Mouse (Mus musculus) brain, embryonic 14.5 days (tissue): Measurements from ENCODE around the gene Stk32c. TPM values are rescaled to one million over a fixed set of nuclear protein-coding genes. Genes with fewer than 3 reads are reported as not detected.

ENCODE experiments used
- DNase-seq: peaks from one replicate; pipeline ENCODE4 v3.0.0-alpha.2; 2011; ENCODE audit warnings: low read depth
- CTCF ChIP-seq: fragments of 200-500 bp; IDR thresholded peaks from 2 replicates; pipeline ENCODE4 v1.5.1; 2012; ENCODE audit warnings: inconsistent platforms, mild to moderate bottlenecking, moderate library complexity, borderline replicate concordance; ENCODE audit not compliant: insufficient read depth, insufficient read length; ENCODE audit errors: extremely low read depth
- POLR2A ChIP-seq: fragments of 200-500 bp; IDR thresholded peaks from 2 replicates; pipeline ENCODE4 v1.6.1; 2012; ENCODE audit warnings: mild to moderate bottlenecking, inconsistent platforms, borderline replicate concordance; ENCODE audit not compliant: poor library complexity, insufficient read depth, insufficient read length, severe bottlenecking; ENCODE audit errors: extremely low read depth
- polyA plus RNA-seq: library from polyadenylated mRNA; depleted of rRNA; stranded (reverse); fragments of >200 nt; gene quantifications from 2 replicates; pipeline ENCODE4 v1.2.3, GENCODE M21; 2012

Stk32c gene
- polyA plus RNA-seq, 1 experiment = 27.9 TPM

DNA sequence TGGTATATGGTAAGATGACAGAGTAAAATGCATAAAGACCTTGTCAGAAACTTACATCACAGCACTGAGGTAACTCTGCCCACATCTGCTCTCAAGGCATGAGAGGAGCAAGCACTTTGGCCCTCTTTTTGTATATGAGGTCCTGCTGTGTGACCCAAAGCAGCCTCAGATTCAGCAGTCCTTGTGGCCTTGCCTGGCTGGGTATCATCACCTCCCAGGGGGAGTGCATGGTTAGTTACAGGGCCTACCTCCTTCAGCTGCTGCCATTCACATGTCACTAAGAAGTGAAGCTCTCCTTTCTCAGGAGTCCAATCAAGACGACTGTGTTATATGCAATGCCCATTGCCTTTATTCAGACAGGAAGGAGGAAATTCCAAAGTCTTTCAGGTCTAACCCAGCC is 2.4 kb upstream of the Stk32c start:
- no peak for DNase-seq
- TF ChIP-seq CTCF = no peak
- TF ChIP-seq POLR2A = no peak

GRCm38 (mm10) chr7:139214596-139215340 is 1.7 kb upstream of the Stk32c start:
- DNase-seq = no peak

DNA sequence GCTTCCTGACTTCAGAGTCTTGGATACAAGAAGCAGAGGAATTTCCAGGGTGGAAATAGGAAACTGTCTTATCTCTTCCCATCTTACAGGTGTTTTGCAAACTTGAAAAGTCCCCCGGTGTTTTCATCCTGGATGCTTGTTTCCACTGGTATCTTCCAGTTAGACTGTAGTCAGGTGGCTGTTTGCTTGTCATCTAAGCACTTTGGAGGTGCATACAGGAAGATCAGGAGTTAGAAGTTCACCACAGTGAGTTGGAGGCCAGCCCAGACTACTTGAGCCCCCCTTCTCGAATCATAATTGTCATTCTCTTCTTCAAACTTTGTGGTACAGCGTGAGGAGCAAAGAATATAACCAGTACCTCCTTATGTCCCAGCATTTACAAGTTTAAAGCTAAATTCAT is 1.1 kb upstream of the Stk32c start:
- no peak for DNase-seq
- TF ChIP-seq CTCF = no peak
- no peak for TF ChIP-seq POLR2A

More at GRCm38 (mm10) chr7:139214596-139215340, 1.7 kb upstream of the Stk32c start:
- no peak for TF ChIP-seq POLR2A

- no peak for TF ChIP-seq CTCF
- TF ChIP-seq POLR2A = no peak
- DNase-seq = no peak
Measured at GRCm38 (mm10) chr7:139213751-139214150, 644 bp upstream of the Stk32c start.

DNA sequence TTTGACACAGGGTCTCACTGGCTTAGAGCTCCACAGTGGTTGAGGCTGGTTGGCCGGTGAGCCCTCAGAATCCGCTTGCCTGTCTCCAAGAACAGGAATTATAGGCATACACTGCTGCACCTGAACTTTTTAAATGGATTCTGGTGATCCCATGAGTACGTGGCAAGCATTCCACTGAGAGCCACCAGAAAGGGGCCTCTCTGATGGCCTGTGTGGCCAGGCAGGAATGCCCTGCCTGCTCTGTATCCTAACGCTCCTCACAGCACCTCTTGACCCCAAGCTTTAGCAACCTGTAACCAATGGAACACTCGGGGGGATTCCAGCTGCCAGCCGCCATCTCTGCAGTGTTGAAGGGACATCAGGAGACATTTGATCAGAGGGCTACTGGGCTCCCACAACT is 1.3 kb downstream of the Stk32c start:
- no peak for DNase-seq
- TF ChIP-seq POLR2A (no peak), CTCF (no peak)

DNA sequence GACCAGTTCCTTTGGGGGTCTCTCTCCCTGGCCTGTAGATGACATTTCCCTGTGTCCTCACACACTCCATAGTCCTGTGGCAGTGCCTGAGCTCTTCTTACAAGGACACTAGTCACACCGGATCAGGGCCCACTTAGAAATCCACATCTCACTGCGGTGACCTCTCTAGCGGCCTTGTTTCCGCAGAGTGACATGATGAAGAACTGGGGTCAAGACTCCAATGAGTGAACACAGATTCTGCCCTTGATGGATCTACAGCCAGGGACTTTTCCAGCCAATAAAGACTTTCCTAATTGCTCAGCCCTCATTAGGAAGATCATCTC is 4.4 kb downstream of the Stk32c start:
- DNase-seq = no peak
- TF ChIP-seq CTCF (no peak), POLR2A (no peak)

DNA sequence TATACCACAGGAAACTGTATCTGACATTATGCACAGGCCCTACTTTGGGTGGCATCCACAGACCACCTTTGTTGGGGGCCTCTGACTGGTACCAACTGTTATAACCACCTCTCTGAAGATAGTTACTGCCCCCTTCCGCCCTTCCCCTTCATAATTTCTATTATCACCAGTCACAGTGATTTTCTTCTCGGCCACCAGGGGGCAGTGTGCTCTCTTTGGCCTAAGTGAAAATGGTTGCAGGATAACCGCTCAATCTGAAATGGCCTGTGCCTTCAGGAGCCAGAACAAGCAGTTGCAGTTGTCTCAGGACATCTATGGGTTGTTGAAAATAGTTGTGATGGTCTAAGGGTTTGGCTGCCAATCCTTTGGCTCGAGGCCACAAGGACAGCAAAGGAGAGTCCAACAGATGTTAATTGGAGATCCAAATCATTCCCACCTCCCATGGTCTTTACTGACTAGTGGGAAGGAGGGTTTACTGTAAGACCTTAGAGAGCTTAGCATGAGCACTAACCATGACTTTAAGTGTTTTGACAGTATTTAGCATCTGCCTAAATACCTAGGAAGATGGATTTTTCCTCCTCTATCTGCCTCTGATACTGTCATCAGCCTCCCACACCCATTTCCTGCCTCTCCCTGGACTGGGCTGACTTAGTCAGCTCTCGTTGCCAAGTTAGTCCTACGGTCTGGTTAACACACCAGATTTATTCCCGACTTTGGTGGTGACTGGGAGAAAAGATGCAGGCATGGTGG is 4.9 kb downstream of the Stk32c start:
- TF ChIP-seq POLR2A (no peak), CTCF (peak; percentile 91)
- DNase-seq = peak; percentile 88

- TF ChIP-seq POLR2A = no peak
- no peak for TF ChIP-seq CTCF
- DNase-seq = no peak
Measured at GRCm38 (mm10) chr7:139201209-139201608, 11.9 kb downstream of the Stk32c start.

DNA sequence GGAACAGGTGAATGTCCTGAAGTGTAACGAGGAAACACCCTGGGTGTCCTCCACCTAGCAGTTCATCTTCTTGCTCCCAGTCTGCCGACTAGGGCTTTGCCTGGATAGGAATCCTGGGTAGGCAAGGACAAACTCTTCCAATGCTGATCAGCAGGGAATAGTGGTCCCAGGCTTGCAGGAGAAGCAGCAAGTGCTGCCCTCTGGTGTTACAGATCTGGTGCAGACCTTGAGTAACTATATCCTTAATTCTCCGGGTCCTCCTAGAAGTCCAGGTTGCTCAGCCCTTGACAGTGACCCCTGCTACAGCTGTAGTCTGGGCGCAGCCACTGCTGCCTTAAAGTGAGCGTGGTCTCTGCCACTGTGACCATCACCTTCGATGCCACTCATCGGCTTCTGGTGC is 13.0 kb downstream of the Stk32c start:
- TF ChIP-seq CTCF = peak; percentile 84
- no peak for TF ChIP-seq POLR2A
- DNase-seq = peak; percentile 91

DNA sequence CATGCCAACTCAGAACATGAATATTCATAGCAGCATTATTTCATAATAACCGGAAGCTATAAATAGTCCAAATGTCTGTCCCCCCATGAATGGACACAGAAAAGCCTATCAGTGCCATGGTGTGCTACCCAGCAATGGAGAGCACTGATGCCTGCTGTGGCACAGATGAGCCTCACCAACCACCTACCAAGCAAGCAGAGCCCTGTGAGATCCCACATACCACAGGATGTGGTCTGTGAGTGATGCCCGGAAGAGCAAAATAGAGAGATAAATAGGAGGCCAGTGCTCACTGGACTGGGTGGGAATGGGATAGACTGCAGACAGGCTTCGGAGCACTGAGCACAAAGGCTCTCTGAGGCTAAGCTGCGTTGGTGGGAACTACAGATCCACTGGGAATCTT is 16.1 kb downstream of the Stk32c start:
- TF ChIP-seq CTCF (no peak), POLR2A (no peak)
- no peak for DNase-seq

DNA sequence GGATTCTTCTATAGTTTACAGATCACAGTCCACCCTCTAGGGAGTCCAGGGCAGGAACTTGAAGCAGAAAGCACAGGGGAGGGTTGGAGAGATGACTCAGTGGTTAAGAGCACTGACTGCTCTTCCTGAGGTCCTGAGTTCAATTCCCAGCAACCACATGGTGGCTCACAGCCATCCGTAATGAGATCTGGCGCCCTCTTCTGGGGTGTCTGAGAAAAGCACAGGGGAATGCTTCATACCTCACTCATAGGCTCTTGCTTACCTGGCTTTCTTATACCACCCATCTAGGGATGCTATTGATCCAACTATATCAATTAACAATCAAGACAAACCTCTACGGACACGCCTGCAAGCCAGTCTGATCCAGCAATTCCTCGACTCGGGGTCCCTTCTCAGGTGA is 21.5 kb downstream of the Stk32c start:
- TF ChIP-seq CTCF = no peak; the same call in 1 of the 2 replicates
- no peak for TF ChIP-seq POLR2A
- DNase-seq = no peak

GRCm38 (mm10) chr7:139190616-139191015 is 22.5 kb downstream of the Stk32c start:
- no peak for DNase-seq
- no peak for TF ChIP-seq CTCF
- no peak for TF ChIP-seq POLR2A
